Mouse (Mus musculus): ENCODE results near the gene Lyg1. TPM values are rescaled to one million over a fixed set of nuclear protein-coding genes. Genes with fewer than 3 reads are reported as not detected.

The Lyg1 gene
- polyA plus RNA-seq (2012; ENCODE audit: insufficient read depth, insufficient read length, missing spikeins), result not detected in 2 replicates

- H3K27ac ChIP-seq (ENCODE audit: insufficient read depth, low read depth, low read length), result no peak within 1 kb of the TSS
- no peak within 1 kb of the TSS for H3K4me3 ChIP-seq (ENCODE audit: insufficient read depth, low read length)
- TF ChIP-seq POLR2A (IDR thresholded peaks at IDR 0.05; ENCODE audit: borderline replicate concordance, low read depth, low read length) (no peak), CTCF (IDR thresholded peaks at IDR 0.05; ENCODE audit: low read depth, low read length) (no peak)
- 0 out of 2 replicates have a peak, but pooled peaks cover 3% of the 10 kb centered on the region for H3K4me1 ChIP-seq (ENCODE audit: control insufficient read depth, insufficient read depth, low read length)
These were observed at the start of gene Lyg1 for GRCm38 (mm10) chr1:37957659-37958058. Lyg1 (minus strand) TSS chr1:37957759.

GRCm38 (mm10) chr1:38006741-38007140 lies 49.2 kb upstream of the Lyg1 start:
- TF ChIP-seq CTCF (IDR thresholded peaks at IDR 0.05; ENCODE audit: low read depth, low read length) (no peak), POLR2A (IDR thresholded peaks at IDR 0.05; ENCODE audit: borderline replicate concordance, low read depth, low read length) (no peak)
- H3K4me3 ChIP-seq (ENCODE audit: insufficient read depth, low read length), result no peak overlapping the region
- H3K4me1 ChIP-seq (ENCODE audit: control insufficient read depth, insufficient read depth, low read length), result peaks cover 11% of the 10 kb centered on the region
- H3K27ac ChIP-seq (ENCODE audit: insufficient read depth, low read depth, low read length), result no peak overlapping the region

DNA sequence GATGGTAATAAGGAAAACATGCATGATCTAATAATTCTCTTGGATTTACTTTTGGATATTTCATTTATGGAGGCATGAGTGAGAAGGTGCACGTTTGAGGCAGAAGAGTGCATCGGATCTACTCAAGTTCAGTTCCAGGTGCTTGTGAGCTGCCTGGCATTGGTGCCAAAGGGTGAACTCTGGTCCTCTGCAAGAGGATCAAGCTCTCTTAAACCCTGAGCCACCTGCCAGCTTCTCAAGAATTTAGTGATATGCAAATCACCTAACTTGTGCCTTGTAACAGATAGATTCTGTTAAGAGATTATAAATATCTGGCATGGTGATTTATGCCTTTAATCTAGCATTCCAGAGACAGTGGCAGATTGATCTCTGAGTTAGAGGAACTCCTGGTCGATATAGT lies 45.5 kb upstream of the Lyg1 start:
- H3K27ac ChIP-seq (ENCODE audit: insufficient read depth, low read depth, low read length), result no peak overlapping the region
- no peak for TF ChIP-seq POLR2A (IDR thresholded peaks at IDR 0.05; ENCODE audit: borderline replicate concordance, low read depth, low read length)
- TF ChIP-seq CTCF (IDR thresholded peaks at IDR 0.05; ENCODE audit: low read depth, low read length), result no peak
- no peak overlapping the region for H3K4me3 ChIP-seq (ENCODE audit: insufficient read depth, low read length)
- peaks cover 12% of the 10 kb centered on the region for H3K4me1 ChIP-seq (ENCODE audit: control insufficient read depth, insufficient read depth, low read length)

GRCm38 (mm10) chr1:38001956-38002355 lies 44.4 kb upstream of the Lyg1 start:
- Histone ChIP-seq H3K4me1 (ENCODE audit: control insufficient read depth, insufficient read depth, low read length) (peaks cover 12% of the 10 kb centered on the region), H3K4me3 (ENCODE audit: insufficient read depth, low read length) (no peak overlapping the region), H3K27ac (ENCODE audit: insufficient read depth, low read depth, low read length) (no peak overlapping the region)
- TF ChIP-seq POLR2A (IDR thresholded peaks at IDR 0.05; ENCODE audit: borderline replicate concordance, low read depth, low read length) (no peak), CTCF (IDR thresholded peaks at IDR 0.05; ENCODE audit: low read depth, low read length) (no peak)

DNA sequence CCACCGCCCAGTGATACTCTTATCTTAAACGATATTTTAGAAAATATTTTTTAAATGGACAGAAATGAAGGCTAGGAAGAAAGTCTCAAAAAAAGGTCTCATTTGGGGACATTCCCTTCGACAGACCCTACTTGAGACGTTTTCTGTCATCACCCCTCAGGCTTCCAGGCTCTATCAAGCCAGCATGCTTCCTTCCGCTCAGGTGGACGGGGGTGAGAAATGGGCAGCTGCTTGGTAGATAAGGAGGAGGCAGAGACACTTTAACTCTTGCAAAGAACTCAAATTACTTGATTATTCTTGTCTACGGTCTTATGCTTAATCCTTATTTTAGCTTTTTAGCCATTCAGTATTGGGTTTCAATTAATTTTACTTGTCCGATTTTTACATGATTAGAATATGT lies 43.3 kb upstream of the Lyg1 start:
- Histone ChIP-seq H3K4me1 (ENCODE audit: control insufficient read depth, insufficient read depth, low read length) (peaks cover 11% of the 10 kb centered on the region), H3K4me3 (ENCODE audit: insufficient read depth, low read length) (no peak overlapping the region), H3K27ac (ENCODE audit: insufficient read depth, low read depth, low read length) (no peak overlapping the region)
- TF ChIP-seq POLR2A (IDR thresholded peaks at IDR 0.05; ENCODE audit: borderline replicate concordance, low read depth, low read length) (no peak), CTCF (IDR thresholded peaks at IDR 0.05; ENCODE audit: low read depth, low read length) (no peak)

GRCm38 (mm10) chr1:37999552-37999951 lies 42.0 kb upstream of the Lyg1 start:
- TF ChIP-seq POLR2A (IDR thresholded peaks at IDR 0.05; ENCODE audit: borderline replicate concordance, low read depth, low read length) (no peak), CTCF (IDR thresholded peaks at IDR 0.05; ENCODE audit: low read depth, low read length) (no peak)
- H3K4me3 ChIP-seq (ENCODE audit: insufficient read depth, low read length), result peak overlapping the region; percentile 47
- H3K4me1 ChIP-seq (ENCODE audit: control insufficient read depth, insufficient read depth, low read length), result peaks cover 12% of the 10 kb centered on the region
- no peak overlapping the region for H3K27ac ChIP-seq (ENCODE audit: insufficient read depth, low read depth, low read length)

- H3K4me1 ChIP-seq (ENCODE audit: control insufficient read depth, insufficient read depth, low read length), result peaks cover 12% of the 10 kb centered on the region
- H3K27ac ChIP-seq (ENCODE audit: insufficient read depth, low read depth, low read length), result peak overlapping the region; percentile 74
These were observed 41.0 kb upstream of the Lyg1 start for GRCm38 (mm10) chr1:37998371-37999199.

DNA sequence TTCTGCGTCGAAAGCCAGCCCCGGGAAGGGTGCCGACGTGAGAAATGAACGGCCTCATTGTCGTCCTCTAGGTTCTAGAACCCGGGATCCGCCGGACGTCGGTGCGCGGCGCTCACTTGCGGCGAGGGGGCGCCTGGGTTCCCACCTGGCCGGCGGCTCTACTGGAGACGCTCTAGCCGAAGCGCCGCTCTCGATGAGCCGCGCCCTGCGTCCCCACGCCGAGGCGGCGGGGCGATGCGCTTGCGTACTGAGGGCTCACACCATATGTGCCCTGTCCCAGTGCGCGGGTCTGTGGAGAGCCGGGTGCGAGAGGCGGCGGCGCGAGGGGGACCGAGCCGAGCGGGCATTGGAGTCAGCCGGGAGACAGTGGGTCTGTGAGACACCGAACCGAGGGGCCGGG lies 40.3 kb upstream of the Lyg1 start, which contains the start of the genes Txndc9 and Eif5b:
TSS of gene Txndc9 (minus strand) at position 27 of the 400 bp plus-strand sequence.
TSS of gene Eif5b (plus strand) at position 144 of the 400 bp plus-strand sequence.
- H3K4me3 ChIP-seq (ENCODE audit: insufficient read depth, low read length), result peak within 1 kb of the TSS; percentile 88
- TF ChIP-seq CTCF (IDR thresholded peaks at IDR 0.05; ENCODE audit: low read depth, low read length), result peak; percentile 38; the same call in 1 of the 2 replicates
- no peak for TF ChIP-seq POLR2A (IDR thresholded peaks at IDR 0.05; ENCODE audit: borderline replicate concordance, low read depth, low read length)
- peak within 1 kb of the TSS; percentile 86 for H3K27ac ChIP-seq (ENCODE audit: insufficient read depth, low read depth, low read length)
- peaks cover 12% of the 10 kb centered on the region for H3K4me1 ChIP-seq (ENCODE audit: control insufficient read depth, insufficient read depth, low read length)

More at GRCm38 (mm10) chr1:37998371-37999199, 41.0 kb upstream of the Lyg1 start:
- H3K4me3 ChIP-seq (ENCODE audit: insufficient read depth, low read length), result peak overlapping the region; percentile 84
- TF ChIP-seq CTCF (IDR thresholded peaks at IDR 0.05; ENCODE audit: low read depth, low read length) (no peak), POLR2A (IDR thresholded peaks at IDR 0.05; ENCODE audit: borderline replicate concordance, low read depth, low read length) (no peak)

DNA sequence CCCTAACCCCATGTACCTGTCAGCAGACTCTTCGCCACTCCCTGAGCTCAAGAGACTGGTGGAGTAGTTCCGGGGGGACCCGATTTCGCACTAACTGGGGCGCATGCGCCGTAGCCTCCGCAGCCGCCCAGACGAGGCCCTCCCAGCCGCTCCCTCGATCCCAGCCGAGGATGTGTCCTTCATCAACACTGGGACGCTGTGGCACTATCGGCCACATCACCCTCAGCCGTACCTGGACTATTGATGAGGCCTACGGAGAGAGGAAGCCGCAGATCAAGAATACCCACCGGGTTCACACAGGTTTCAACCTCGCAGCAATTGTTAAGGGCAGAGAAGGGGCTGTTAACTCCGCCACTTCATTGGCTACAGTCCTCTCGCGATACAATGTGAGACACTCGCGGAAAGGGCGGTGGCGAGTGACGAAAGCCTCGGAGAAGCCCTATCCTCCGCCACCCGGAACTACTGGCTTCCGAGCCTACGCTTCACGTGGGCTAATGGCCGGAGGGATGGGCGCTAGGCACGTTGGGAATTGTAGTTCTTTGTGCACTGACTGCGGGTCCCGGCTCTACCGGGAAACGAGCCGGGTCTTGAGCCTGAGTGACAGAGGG lies 39.4 kb upstream of the Lyg1 start:
- no peak for TF ChIP-seq CTCF (IDR thresholded peaks at IDR 0.05; ENCODE audit: low read depth, low read length)
- TF ChIP-seq POLR2A (IDR thresholded peaks at IDR 0.05; ENCODE audit: borderline replicate concordance, low read depth, low read length), result 0 out of 2 replicates have a peak, but pooled peaks have one; percentile 15
- Histone ChIP-seq H3K4me3 (ENCODE audit: insufficient read depth, low read length) (peak overlapping the region; percentile 88), H3K27ac (ENCODE audit: insufficient read depth, low read depth, low read length) (peak overlapping the region; percentile 86), H3K4me1 (ENCODE audit: control insufficient read depth, insufficient read depth, low read length) (peaks cover 12% of the 10 kb centered on the region)

Measured in bone marrow macrophage, adult 2 months (primary cell).